Mouse (Mus musculus): Measurements from ENCODE around the gene Gal3st2c. TPM values are rescaled to one million over a fixed set of nuclear protein-coding genes. Genes with fewer than 3 reads are reported as not detected.
"Not testable (repeated sequence)": the region's sequence is repeated elsewhere in the genome, so short reads cannot be mapped to it uniquely, and the experiment has no call there.

The Gal3st2c gene
- polyA plus RNA-seq, 1 experiment from 2014 or later = not detected

- not testable (repeated sequence) for H3K27me3 ChIP-seq; H3K4me3 ChIP-seq; H3K27ac ChIP-seq; H3K36me3 ChIP-seq; H3K4me2 ChIP-seq (replicated peaks); H3K4me1 ChIP-seq; H3K9me3 ChIP-seq; H3K9ac ChIP-seq
- ATAC-seq (ENCODE audit: low FRiP score, low read depth) = peak; percentile 43; the same call in 1 of the 2 replicates
- 76% methylated on average over 2 of the region's 2 CpGs for WGBS
Observed at GRCm38 (mm10) chr1:94005954-94006506, 15.7 kb downstream of the Gal3st2c start.

DNA sequence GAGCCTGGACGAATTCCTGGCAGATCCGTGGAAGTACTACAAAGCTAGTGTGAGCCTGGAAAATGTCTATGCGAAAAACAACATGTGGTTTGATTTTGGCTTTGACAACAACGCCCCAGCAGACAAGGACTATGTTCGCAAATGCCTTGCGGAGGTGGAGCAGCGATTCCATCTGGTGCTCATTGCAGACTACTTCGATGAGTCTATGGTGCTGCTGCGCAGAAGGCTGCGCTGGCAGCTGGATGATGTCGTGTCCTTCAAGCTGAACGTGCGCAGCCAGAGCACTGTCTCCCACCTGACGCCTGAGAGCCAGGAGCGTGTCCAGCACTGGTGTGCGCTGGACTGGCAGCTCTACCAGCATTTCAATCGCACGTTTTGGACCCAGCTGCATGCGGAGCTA is 18.5 kb downstream of the Gal3st2c start:
- H3K9ac ChIP-seq; H3K4me2 ChIP-seq (replicated peaks); H3K9me3 ChIP-seq; H3K4me3 ChIP-seq; H3K27ac ChIP-seq; H3K4me1 ChIP-seq; H3K27me3 ChIP-seq; H3K36me3 ChIP-seq: not testable (repeated sequence)
- peak; percentile 21; the same call in 1 of the 2 replicates for ATAC-seq (ENCODE audit: low FRiP score, low read depth)
- WGBS = 66% methylated on average over 16 of the region's 19 CpGs

- H3K4me3 ChIP-seq = no peak overlapping the region
- ATAC-seq (ENCODE audit: low FRiP score, low read depth) = no peak
- H3K9me3 ChIP-seq = no peaks in the 10 kb centered on the region
- 58% methylated on average over 3 of the region's 3 CpGs for WGBS
- no peak overlapping the region for H3K27ac ChIP-seq
- H3K9ac ChIP-seq = no peak overlapping the region
- H3K36me3 ChIP-seq = no peaks in the 10 kb centered on the region
- no peaks in the 10 kb centered on the region for H3K27me3 ChIP-seq
- no peak overlapping the region for H3K4me2 ChIP-seq (replicated peaks)
- no peaks in the 10 kb centered on the region for H3K4me1 ChIP-seq
Observed at GRCm38 (mm10) chr1:94011643-94012042, 21.3 kb downstream of the Gal3st2c start.

DNA sequence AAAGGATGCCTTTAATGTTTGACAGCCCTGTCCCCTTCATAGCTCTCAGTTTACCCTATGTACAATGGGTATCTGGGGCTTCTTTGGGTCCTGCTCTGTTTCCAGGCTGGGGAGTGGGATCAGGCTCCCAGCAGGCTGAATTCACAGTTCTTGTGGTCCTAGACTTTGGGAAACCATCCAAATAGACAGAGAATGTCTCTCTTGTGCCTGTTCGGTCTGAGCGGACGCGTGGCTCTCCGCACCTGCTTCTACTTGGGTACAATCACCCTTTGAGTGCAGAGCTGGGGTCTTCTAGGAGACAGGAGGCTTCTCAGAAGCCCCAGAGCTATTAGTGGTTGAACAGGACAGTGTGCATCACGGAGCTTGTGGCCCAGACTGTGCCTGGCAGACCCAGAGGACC is 29.8 kb downstream of the Gal3st2c start, which contains the start of gene Neu4:
Neu4 (plus strand) TSS at position 301 of the 400 bp plus-strand sequence.
- no peak within 1 kb of the TSS for H3K27ac ChIP-seq
- H3K4me2 ChIP-seq (replicated peaks) = no peak within 1 kb of the TSS
- H3K9me3 ChIP-seq = no peaks in the 10 kb centered on the region
- H3K4me1 ChIP-seq = no peaks in the 10 kb centered on the region
- H3K9ac ChIP-seq = no peak within 1 kb of the TSS
- no peaks in the 10 kb centered on the region for H3K27me3 ChIP-seq
- WGBS = 84% methylated on average over 6 of the region's 6 CpGs
- no peak for ATAC-seq (ENCODE audit: low FRiP score, low read depth)
- H3K4me3 ChIP-seq = no peak within 1 kb of the TSS
- no peaks in the 10 kb centered on the region for H3K36me3 ChIP-seq

DNA sequence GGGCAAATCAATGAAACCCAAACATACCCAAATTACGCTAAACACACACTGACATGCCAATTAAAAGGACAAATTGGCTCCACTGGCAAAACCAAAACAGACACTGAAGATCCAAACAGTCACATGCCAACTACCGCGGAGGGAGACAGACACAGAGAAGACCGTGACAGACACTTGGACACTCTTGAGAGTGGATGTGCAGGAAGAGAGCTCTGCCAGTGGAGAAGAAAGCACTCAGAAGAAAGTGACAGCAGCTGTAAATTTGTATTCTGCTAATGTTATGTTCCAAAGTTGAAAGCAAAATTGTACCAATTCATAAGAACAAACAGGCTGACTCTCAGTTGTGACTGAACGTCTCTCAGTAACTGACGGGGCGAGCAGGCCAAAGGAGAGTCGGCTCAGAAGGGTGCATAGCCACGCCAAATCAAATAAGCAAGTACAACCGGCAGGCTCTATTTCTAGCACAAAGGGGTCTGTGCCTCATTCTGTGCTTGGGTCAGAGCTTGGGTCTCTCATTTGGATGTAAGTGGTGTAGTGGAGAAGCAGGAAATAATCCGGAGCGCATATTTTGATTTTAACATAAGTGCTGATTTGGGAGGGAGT is 37.3 kb downstream of the Gal3st2c start:
- H3K27ac ChIP-seq = no peak overlapping the region
- no peaks in the 10 kb centered on the region for H3K27me3 ChIP-seq
- no peak overlapping the region for H3K4me2 ChIP-seq (replicated peaks)
- WGBS = 88% methylated on average over 12 of the region's 12 CpGs
- no peaks in the 10 kb centered on the region for H3K9me3 ChIP-seq
- no peaks in the 10 kb centered on the region for H3K4me1 ChIP-seq
- no peaks in the 10 kb centered on the region for H3K36me3 ChIP-seq
- H3K4me3 ChIP-seq = no peak overlapping the region
- no peak overlapping the region for H3K9ac ChIP-seq
- ATAC-seq (ENCODE audit: low FRiP score, low read depth) = no peak

DNA sequence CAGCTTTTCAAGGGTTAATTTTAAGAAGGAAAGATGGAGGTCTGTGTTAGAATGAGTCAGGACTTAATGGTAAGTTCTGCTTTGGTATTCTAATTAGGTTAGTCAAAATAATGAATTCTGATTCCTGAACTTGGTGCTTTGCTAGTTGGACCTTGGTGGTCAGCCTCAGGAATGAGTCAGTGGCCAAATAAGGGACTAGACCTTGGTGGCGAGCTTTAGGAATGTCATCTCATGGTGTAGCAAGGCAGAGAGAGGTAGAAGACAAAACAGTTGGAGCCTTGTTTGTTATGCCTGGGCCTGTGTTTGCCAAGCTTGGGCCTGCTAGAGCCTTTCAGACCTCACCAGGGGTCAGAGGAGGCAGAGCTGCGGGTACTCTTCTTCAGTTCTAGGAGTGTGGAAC is 38.4 kb downstream of the Gal3st2c start:
- no peaks in the 10 kb centered on the region for H3K9me3 ChIP-seq
- no peaks in the 10 kb centered on the region for H3K36me3 ChIP-seq
- H3K4me1 ChIP-seq = no peaks in the 10 kb centered on the region
- no peaks in the 10 kb centered on the region for H3K27me3 ChIP-seq
- no peak overlapping the region for H3K4me3 ChIP-seq
- WGBS = 91% methylated on average over 2 of the region's 2 CpGs
- no peak for ATAC-seq (ENCODE audit: low FRiP score, low read depth)
- no peak overlapping the region for H3K9ac ChIP-seq
- H3K4me2 ChIP-seq (replicated peaks) = no peak overlapping the region
- H3K27ac ChIP-seq = no peak overlapping the region

DNA sequence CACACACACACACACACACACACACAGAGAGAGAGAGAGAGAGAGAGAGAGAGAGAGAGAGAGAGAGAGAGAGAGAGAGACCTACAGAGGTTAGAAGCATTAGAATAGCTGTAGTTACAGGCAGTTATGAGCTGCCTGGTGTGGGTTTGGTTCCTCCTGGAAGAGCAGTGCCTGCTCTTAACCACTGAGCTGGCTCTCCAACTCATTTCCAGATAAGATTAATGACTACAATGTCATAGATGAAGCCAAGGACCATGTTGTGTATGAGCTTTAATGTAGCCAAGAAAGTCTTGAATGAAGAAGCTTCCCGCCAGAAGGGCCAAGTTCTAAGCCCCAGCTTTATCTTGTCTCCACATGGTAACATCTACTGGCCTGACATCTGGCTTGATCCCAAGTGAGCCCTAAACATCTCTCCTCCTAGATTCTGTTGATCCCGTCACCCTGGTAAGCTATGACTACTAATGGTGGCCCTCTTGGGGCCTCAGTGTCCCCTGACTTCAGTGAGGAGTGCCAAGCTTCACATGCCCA is 42.8 kb downstream of the Gal3st2c start:
- no peaks in the 10 kb centered on the region for H3K9me3 ChIP-seq
- no peak overlapping the region for H3K27ac ChIP-seq
- H3K4me2 ChIP-seq (replicated peaks) = no peak overlapping the region
- no peaks in the 10 kb centered on the region for H3K27me3 ChIP-seq
- no peaks in the 10 kb centered on the region for H3K36me3 ChIP-seq
- H3K9ac ChIP-seq = no peak overlapping the region
- no peak overlapping the region for H3K4me3 ChIP-seq
- peaks cover 7% of the 10 kb centered on the region for H3K4me1 ChIP-seq
- 77% methylated on average over 2 of the region's 2 CpGs for WGBS
- ATAC-seq (ENCODE audit: low FRiP score, low read depth) = no peak

DNA sequence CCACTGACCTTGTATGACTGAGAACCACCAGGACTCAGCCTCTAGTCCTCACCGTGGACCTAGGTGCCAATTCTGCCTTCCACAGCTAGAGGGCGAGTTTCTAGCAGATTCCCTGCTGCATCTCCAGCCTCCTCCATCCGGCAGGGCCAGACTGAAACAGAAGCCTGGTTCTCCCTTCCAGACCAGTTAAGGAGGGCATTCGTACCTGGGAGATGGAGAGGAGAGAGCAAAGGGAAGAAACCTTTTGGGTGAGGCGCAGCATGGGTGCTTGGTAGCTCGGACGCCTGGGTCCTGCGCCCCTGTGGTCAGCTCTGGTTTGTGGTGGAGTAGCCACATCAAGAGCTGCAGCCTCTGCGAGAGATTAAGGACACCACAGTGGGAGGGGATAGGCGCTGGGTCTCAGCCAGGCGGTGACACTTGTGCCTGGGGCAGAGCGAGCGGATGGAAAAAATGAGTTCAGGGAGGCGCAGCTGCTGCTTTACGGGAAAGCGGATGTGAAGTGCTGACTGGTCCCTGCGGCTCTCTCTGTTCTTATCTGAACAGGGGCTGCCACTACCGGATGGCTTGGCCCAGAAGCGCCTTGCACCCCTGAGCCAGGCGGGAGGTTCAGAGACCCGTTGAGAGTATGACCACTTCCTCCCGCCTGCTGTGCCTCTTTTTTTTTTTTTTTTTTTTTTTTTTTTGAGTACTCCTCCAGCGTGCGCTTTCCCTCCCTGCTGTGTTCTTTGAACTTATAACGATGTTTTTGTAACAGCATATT is 44.9 kb downstream of the Gal3st2c start:
- H3K9ac ChIP-seq = peak overlapping the region; percentile 57
- H3K4me1 ChIP-seq = peaks cover 7% of the 10 kb centered on the region
- H3K4me3 ChIP-seq = peak overlapping the region; percentile 46
- peak overlapping the region; percentile 80 for H3K4me2 ChIP-seq (replicated peaks)
- H3K27ac ChIP-seq = peak overlapping the region; percentile 84; the same call in 1 of the 2 replicates
- no peaks in the 10 kb centered on the region for H3K27me3 ChIP-seq
- peak; percentile 88 for ATAC-seq (ENCODE audit: low FRiP score, low read depth)
- no peaks in the 10 kb centered on the region for H3K9me3 ChIP-seq
- WGBS = under 1% methylated on average over 25 of the region's 25 CpGs
- no peaks in the 10 kb centered on the region for H3K36me3 ChIP-seq

DNA sequence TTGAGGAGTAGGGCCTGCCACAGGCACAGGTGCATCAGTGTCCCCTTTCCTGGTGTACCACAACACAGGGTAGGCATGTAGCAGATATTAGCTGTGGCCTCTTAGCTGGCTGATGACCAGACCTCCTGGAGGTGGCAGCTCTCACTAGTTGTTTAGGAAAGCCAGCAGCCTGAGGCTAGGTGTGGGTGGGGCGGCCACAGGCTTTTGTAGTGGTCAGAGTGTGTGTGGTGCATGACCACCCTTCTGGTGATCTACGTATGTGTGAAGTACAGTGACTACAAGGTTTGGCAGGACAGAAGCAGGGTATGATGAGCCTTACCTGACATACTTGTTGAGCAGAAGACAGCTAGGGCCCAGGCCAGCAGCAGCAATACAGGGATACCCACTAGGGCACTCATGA is 50.1 kb downstream of the Gal3st2c start:
- Histone ChIP-seq H3K27ac (no peak overlapping the region), H3K4me3 (no peak overlapping the region), H3K9ac (no peak overlapping the region), H3K27me3 (no peaks in the 10 kb centered on the region), H3K36me3 (no peaks in the 10 kb centered on the region), H3K9me3 (no peaks in the 10 kb centered on the region), H3K4me2 (replicated peaks) (no peak overlapping the region), H3K4me1 (peaks cover 4% of the 10 kb centered on the region)
- ATAC-seq (ENCODE audit: low FRiP score, low read depth) = no peak
- 92% methylated on average over 2 of the region's 2 CpGs for WGBS

DNA sequence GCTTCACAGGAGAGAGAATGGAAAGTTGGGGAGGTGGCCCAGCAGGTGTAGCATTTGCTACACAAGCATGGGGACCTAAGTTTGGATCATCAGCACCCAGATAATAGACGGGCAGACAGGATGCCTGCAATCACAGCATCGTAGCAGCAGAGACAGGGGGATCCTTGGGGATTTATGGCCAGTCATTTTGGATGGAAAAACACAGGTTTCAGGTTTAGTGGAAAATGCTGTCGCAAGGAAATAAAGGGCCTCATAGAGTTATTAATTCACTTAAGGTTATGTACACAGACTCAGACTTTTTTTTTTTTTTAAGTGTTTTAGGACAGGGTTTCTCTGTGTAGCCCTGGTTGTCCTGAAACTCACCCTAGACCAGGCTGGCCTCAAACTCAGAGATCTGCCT is 55.2 kb downstream of the Gal3st2c start:
- no peaks in the 10 kb centered on the region for H3K27me3 ChIP-seq
- 58% methylated on average over 3 of the region's 3 CpGs for WGBS
- H3K27ac ChIP-seq = no peak overlapping the region
- no peak overlapping the region for H3K4me3 ChIP-seq
- H3K9ac ChIP-seq = no peak overlapping the region
- H3K36me3 ChIP-seq = no peaks in the 10 kb centered on the region
- no peaks in the 10 kb centered on the region for H3K9me3 ChIP-seq
- H3K4me1 ChIP-seq = no peaks in the 10 kb centered on the region
- H3K4me2 ChIP-seq (replicated peaks) = no peak overlapping the region
- ATAC-seq (ENCODE audit: low FRiP score, low read depth) = no peak

GRCm38 (mm10) chr1:94046544-94046943 is 56.2 kb downstream of the Gal3st2c start:
- Histone ChIP-seq H3K27me3 (no peaks in the 10 kb centered on the region), H3K36me3 (no peaks in the 10 kb centered on the region), H3K27ac (no peak overlapping the region), H3K4me2 (replicated peaks) (no peak overlapping the region), H3K4me3 (no peak overlapping the region), H3K9ac (no peak overlapping the region), H3K9me3 (no peaks in the 10 kb centered on the region), H3K4me1 (no peaks in the 10 kb centered on the region)
- 86% methylated on average over 4 of the region's 4 CpGs for WGBS
- no peak for ATAC-seq (ENCODE audit: low FRiP score, low read depth)

DNA sequence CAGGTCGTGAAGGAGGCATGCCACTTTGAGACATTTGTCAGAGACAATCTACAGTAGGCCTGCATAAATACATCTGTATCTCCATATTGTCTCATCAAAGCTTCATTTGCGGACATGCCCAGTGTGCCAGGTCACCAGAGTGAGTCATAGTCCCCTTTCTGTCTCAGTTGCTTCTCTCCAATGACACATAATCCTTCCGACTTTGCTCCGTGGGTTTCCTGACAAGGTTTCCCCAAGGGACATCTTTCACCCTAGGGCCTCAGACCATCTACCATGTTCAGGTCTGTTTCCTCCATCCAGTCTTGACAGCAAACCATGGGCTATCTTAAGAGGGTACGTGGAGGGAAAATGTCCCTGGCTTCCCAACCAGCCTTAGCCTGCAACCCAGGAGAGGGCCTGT is 60.8 kb downstream of the Gal3st2c start:
- 83% methylated on average over 5 of the region's 5 CpGs for WGBS
- no peak overlapping the region for H3K4me2 ChIP-seq (replicated peaks)
- no peak overlapping the region for H3K27ac ChIP-seq
- ATAC-seq (ENCODE audit: low FRiP score, low read depth) = no peak
- no peaks in the 10 kb centered on the region for H3K27me3 ChIP-seq
- H3K9ac ChIP-seq = no peak overlapping the region
- H3K4me3 ChIP-seq = no peak overlapping the region
- H3K4me1 ChIP-seq = peaks cover 23% of the 10 kb centered on the region
- H3K9me3 ChIP-seq = no peaks in the 10 kb centered on the region
- H3K36me3 ChIP-seq = no peaks in the 10 kb centered on the region
